Mouse (Mus musculus): ENCODE measurements at regions not wholly inside any gene's neighbourhood (a gene's known extent, or its start where the extent isn't known, plus 50 kb on each side); places are given as distances from the start of the nearest gene placed in this dataset.

DNA sequence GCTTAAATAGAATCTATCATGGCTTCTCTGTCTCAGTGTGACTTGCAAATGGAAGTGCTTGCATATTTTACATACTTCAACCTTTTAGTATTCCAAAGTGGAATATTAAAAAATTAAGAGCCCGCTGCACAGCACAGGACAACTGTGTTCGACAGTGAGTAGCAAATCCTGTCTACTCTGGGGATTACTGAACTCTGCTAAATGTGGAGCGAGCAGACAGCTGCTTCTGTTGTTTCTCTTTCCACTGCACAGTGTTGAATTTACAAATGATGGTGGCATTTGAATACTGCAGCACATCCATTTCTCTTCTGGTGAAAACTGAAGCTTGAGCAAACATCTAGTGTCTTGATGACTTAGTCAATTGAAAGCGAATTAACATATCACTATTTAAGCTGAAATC is 409.2 kb downstream of the Fam198b start:
- TF ChIP-seq CHD2 (IDR thresholded peaks at IDR 0.05; ENCODE audit: low read depth, low read length), result no peak
- TF ChIP-seq ZNF384 (IDR thresholded peaks at IDR 0.05; ENCODE audit: low read depth, low read length), result no peak
- no peak for TF ChIP-seq HCFC1 (IDR thresholded peaks at IDR 0.05; ENCODE audit: borderline replicate concordance, insufficient read depth, low read length)
- TF ChIP-seq ZC3H11A (IDR thresholded peaks at IDR 0.05; ENCODE audit: borderline replicate concordance, low read depth, low read length), result no peak
